Mouse (Mus musculus) gonadal fat pad, adult 2 months (tissue): ENCODE results near the gene Ptgfrn. TPM values are rescaled to one million over a fixed set of nuclear protein-coding genes. Genes with fewer than 3 reads are reported as not detected.

Source experiments
- DNase-seq: peaks from one replicate; pipeline ENCODE4 v3.0.0-alpha.2; 2012; ENCODE audit warnings: low read depth
- polyA plus RNA-seq: library from polyadenylated mRNA; depleted of rRNA; stranded (reverse); fragments of >200 nt; gene quantifications from 2 replicates; pipeline ENCODE4 v1.2.3, GENCODE M21; 2012

Ptgfrn gene
- polyA plus RNA-seq, 1 experiment = 16.0 TPM

DNA sequence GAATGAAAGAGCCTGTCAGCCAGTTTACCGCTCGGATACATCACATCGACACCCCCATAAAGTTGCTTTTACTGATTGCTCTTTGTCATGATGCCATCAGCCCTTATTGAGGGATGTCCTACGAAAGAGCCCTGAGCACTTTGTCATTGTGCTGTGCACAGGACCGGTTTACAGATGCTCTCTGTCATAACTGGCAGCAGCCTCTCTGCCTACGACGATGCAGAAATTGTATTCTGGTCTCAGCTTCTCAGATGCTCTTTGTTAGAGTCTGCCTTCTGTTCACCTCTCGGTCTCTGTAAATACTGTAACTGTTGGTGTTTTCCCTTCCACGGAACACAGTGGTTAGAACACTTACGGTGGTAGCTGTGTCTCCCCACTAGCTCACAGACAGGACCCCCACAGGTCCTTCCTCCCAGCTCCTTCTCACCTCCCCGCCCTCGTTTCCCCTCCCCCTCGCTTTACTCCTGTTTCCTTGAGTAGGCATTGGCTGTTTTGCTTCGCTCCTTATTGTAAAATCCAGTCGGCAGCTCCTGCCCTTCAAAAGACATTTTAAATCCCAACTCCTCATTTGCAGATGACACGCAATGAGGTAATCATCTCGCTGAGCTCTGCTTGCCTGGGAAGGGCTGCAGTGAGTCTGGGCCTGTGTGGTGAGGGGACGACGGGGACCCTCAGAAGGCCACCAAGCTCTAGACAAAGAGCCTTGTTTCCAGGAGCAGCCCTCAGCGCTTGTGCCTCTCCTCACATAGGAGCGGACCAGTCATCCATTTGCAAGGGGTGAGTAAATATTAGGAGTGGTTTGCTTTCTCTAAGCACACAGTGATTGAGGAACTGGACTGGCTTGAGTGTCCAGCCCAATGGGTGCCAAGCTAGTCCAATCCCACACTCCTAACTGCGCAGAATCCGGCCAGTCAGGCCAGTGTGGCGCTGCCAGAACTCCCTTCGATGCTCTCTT lies 6.6 kb upstream of the Ptgfrn start:
- no peak for DNase-seq

DNA sequence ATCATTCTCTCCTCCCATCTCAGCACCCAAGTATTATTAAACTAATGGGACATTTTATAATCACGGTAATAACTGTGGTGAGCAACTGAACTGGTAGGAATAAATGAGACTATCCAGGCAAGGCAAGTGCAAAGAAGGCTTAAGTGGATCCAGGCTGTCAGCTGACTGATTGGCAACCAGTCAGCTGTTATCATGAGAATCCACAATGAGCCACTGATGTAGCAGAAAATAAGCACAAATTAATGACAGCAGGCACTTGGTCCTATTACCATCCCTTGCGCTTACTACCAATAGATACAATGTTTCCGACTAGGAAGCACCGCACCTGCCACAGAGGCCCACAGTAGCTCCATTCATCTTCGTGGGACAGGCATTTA lies 2.4 kb upstream of the Ptgfrn start:
- no peak for DNase-seq

DNA sequence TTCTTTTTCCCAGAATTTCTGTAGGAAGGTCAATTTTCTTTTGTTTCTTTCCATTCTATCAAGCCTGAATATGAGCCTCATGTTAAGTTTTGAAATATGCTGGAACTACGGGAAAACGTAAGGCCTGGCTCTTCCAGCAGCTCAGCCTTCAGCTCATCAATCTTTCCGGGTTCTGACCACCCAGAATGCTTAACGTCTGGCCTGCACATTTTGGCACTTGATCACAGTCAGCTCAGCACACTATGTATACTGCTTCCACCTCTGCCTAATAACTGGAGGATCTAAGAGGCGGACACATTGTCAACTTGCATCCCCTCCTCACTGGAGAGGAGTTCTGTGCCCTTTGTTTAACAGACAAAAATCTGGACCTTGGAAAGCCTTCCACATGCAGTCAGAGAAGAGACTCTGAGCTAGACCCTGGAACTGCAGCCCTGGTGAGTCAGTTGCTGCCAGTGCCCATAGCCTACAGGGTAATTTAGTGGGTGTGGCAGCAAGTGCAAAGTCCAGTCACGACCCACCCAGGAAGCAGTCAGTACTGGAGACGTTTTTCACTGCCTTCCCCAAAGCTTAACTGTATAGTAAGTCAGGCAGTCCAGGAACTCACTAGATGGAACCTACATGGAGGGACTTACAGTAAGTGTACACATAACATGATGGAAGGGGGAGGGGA lies 1.9 kb upstream of the Ptgfrn start:
- DNase-seq = no peak

DNA sequence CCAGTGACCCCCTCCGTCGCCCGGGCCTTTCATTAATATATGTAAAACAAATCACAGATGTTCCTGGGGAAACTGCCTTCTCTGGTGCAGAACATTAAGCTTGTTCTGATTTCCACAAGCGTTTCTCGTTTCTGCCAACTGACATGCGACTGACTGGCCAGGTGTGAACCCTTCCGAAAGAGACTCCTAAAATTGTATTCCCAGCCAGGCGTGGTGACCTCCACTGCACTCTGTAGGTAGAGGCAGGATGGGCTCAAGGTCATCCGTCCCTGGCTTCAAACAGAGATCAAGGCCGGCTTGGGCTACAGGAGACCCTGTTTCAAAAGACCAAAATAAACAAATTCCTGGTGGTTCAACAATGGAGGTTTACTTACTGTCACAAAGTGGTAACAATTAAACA lies 1.2 kb upstream of the Ptgfrn start:
- DNase-seq = no peak

DNA sequence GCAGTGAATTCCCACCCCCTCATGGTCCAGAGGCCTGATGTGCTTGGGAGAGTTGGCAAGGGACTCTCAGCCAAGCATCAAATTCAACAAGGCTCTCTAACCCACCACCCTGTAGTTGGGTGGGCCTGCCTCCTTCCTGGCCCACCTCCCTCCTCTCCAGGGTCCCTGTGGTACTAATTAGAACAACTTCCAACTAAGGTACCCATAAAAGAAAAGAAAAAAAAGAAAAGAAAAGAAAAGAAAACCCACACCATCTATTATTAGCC lies 693 bp upstream of the Ptgfrn start:
- DNase-seq = no peak

DNA sequence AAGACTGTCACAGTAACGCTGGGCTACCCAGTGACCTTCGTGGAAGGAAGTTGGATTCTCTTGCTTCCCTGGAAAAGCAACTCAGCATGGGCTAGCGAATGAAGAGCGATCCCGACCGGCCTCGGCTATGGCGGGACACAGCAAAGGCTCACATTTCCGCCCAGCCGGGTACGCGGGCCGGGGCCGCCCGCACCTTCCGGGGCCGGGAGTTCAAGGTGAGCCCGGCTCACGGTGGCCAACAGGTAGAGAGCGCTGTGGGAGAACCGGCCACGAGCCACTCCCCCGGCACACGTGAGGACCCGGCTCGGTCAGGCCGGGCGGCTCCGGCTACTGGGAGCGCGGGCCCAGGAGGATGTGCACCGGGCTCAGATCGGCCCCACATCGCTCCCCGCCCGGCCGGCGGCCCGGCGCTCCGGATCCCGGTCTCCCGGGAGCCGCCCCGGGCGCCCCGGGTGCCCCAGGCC lies 488 bp downstream of the Ptgfrn start:
- DNase-seq = no peak

DNA sequence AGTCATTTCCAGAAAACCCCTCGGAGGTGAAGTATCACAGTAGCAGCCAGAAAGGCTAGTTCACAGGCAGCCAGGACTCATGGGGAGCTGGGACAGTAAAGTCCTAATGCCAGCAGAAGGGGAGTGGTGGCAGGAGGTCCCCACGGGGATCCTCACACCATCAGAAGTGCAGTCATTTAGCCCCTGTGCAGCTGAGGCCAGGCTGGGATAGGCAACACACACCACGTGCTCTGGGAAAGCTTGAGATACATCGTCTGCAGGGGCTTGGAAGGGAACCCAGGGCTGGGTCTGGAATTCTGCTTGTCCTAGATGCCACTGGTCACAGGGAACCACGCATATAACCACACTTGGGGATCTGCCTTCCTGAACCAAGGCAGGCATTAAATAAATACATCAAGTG lies 1.2 kb downstream of the Ptgfrn start:
- no peak for DNase-seq

DNA sequence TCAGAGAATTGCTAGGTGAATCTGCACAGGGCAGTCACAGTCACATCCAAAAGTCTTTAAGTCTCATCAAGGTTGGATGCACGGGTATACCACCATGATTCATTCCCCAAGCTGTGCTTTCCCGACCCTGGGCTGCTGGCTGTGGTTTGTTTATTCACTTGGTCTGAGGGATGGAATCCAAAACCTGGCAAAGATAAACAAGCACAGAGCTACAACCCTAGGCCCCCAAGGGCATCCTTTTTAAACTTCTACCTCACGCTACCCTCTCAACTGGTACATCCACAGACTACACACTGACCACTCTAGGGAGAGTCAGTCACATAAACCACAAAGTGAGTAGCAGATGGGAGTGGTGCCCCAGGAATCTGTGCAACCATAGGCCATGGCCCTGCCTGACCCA lies 1.8 kb downstream of the Ptgfrn start:
- no peak for DNase-seq

DNA sequence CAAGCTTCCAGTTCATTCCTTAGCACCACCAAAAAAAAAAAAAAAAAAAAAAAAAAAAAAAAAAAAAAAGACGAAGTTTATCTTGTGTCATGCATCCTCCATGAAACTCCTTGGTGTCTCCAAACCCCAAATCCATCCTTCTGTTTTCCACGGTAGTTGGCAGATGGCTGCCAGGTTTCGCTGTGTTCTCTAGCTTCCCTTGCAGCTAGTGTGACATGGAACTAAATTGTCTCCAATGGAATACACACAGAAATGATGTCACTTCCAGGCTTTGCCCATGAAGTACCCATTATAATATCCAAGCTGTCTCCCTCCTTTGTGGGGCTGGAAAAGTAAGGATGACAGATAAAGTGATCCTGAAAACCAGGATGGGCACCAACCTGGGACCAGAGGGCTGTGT lies 3.8 kb downstream of the Ptgfrn start:
- DNase-seq = no peak

DNA sequence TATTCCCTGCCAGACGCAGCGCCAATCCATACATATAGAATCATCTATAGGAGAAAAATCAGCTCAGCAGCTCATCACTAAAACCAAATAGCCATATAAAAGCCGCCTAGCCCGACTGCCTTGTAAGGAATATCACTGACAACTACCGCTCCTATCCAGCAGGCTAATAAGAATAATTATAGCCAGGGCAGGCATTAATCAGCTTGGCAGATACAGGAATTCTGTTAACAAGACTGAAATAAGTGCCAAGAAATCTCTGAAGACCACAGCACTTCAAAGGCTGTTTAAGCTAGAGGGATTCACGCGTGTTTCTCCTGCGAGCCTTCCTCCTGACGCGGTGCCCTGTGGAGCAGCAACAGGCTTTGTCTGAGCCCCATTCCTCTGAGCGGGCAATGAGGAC lies 4.6 kb downstream of the Ptgfrn start:
- no peak for DNase-seq

DNA sequence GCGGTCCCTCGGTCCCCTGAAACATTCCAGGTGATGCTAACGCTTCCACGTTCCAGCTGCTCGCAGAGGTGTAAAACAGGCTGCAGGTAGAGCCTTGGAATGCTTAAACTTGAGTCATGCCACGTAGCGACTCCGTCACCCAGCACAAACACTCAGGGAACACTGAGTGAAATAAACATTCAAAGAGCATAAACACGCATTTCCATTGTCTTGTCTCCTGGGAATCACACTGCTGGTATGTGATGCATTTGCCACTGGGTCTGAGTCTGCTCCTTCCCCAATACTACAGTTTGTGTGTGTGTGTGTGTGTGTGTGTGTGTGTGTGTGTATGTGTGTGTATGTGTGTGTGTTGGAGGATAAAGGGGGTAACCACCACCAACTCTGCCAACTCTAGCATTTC lies 5.2 kb downstream of the Ptgfrn start:
- DNase-seq = no peak

DNA sequence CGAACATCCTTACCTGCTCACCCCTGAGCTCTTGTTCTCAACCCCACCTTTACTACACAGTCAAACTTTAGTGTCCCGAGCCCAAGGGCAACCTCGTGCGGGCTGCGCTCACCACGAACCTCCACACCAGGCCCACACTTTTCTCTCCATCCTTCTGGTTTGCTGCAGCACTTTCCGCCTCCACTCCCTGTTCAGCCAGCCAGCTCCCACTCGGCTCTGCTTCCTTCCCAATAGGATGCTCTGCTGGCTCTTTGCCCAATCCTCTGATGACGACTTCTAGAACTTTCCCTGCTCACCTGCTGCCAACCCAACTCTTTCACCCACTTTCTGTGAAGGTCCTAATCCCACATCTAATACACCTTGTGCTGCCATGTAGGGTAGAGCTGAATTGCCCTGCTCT lies 6.3 kb downstream of the Ptgfrn start:
- DNase-seq = no peak

DNA sequence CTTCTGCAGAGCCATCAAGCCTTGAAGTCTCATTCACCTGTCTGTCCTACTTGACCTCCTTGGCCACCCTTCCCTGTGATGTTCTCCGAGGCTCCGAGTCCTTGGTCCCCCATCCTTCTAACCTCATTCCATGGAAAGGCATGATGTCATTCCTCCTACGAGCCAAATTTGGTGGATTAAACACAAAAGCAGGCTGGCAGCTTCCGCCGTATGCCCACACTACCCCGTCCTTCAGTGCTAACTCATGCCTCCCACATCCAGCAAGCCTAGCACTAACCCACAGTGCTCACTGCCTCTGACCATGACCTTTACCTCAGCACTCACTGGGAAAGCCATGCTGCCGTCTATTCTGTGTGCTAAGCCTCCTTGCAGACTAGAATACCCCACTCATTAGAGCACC lies 8.0 kb downstream of the Ptgfrn start:
- no peak for DNase-seq

DNA sequence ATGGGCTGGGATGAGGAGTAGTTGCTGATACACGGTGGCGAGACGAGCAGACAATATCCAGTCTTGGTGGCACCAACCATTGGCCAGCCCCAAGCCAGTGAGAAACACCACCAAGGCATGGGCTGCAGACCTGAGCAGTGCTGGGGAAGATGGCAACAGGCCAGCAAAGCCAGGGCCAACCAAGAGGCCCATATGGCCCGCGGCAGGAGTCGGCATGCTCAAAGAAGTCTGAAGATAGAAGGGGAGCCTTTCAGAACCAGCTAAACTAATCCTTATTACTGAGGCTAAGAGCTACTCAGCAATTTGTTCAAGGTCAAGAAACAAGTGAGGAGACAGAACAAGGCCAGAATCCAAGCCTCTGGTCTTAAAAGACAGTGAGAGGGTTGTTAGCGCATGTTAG lies 8.9 kb downstream of the Ptgfrn start:
- no peak for DNase-seq

DNA sequence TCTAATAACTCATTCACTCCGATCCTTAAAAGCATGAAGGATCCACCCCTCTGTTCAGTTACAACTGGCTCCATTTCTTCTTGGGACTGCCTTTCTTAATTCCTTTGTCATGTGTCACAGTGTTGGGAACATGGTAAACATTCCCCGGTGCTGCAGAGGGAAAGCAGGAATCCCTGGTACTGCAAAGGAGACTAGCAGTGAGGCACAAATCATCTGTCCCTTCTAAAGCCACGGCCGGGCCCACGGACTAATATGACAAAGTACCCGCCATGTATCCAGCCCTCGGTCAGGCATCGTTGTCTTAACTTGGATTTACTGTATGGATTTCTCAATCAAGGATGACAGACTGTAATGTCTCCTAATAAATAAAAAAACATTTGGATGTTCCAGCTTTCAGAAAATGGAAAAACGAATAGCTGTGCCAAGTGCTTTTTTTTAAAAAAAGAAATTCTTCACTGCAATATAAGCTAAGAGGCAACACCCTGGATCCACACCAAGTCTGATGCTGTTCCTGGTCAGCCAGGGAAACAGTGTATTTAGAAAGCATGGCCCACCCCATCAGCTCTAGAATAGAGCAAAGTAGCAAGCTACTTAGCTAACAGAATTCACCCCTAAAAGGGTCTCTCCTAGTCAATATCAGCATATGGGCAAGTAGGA lies 10.2 kb downstream of the Ptgfrn start:
- DNase-seq = no peak

DNA sequence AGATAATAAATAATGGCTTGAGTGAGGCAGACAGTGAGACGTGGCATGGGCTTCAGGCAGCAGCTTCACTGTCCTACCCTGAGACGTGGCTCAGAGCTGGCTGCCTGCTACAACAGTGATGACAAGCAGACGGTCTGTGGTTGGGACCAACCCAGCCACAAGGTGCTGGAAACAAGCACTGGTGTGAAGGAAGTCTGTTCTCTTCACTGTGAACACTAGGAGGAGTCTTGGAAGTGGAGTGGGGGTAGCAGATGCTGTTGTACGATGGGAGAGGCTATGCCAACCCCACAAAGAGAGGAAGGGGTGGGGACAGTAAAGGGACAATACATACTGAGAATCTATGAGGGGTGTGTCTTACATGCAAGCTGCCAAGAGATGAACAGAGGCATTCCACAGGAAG lies 12.0 kb downstream of the Ptgfrn start:
- no peak for DNase-seq

DNA sequence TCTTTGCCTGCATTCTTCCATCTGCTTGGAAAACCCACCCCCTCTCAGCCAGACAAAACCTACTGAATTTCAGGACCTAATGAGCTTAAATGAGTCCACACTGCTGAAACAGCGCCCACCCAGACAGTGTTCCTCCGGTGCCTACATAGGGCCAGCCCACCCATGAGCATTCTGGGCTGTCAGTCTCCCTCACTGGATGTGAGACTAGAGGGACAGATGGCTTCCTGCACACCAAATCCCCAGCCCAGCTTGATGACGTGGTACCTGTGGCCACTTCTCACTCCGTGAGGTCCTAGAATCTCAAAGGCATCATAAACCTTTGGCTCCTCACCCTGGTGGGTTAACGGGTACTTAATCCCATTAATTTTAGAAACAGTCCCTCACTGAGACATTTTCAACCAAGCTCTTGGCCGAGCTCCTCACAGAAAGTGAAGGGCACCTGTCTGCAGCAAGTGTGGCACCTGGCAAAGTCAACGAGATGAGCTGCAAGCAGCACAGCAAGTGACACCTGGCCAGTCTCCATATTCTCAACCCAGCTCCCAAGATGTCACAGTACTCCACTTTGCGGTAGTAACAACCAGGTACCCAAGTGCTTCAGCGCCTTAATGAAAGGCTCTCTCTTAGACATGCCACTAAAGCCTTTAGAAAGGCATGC lies 12.8 kb downstream of the Ptgfrn start:
- DNase-seq = no peak

DNA sequence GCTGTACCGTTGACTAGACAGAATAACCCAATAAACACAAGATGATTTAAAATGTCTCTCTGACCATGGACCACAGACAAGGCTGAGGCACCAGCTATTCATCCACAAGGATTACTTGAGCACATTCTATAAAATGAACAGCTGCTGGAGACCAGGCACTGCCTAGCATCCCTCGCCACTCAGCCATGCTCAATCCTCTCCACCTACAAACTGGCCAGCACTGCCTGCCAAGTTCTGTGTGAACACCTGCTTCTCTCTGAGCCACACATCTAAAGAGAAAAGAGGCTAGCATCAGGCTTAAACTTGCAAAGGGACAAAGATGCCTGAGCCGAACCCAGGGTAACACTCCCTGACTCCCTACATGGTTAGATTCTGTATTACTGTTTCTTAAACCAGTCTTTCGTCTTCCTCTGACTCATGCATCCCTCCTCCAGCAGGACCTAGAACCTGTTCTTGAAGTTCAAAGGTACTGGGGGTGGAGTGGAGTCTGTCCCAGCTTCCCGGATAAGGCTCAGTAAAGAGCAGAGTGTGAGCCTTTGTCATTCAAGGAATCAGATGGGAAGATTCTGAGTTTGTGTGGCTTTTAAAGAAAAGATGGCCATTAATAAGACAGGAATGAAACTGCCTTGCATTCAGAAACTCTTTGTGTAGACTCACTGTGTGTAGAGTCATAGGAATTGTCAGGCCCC lies 14.2 kb downstream of the Ptgfrn start:
- DNase-seq = no peak

DNA sequence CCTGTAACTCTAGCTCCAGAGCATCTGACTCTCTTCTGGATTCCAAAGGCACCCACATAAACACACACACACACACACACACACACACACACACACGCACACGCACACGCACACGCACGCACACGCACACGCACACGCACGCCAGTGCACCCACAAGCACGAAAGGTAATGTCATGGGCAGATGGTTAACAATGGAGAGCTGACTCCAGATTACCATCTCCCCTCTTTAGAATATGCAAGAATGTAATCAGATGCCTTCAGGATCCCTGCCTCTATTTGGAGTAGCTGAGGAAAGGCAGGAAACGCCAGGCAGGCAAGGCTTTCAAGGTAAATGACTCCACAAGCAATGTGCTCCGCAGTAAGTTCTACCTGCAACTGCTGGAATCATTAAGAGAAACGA lies 17.9 kb downstream of the Ptgfrn start:
- no peak for DNase-seq

DNA sequence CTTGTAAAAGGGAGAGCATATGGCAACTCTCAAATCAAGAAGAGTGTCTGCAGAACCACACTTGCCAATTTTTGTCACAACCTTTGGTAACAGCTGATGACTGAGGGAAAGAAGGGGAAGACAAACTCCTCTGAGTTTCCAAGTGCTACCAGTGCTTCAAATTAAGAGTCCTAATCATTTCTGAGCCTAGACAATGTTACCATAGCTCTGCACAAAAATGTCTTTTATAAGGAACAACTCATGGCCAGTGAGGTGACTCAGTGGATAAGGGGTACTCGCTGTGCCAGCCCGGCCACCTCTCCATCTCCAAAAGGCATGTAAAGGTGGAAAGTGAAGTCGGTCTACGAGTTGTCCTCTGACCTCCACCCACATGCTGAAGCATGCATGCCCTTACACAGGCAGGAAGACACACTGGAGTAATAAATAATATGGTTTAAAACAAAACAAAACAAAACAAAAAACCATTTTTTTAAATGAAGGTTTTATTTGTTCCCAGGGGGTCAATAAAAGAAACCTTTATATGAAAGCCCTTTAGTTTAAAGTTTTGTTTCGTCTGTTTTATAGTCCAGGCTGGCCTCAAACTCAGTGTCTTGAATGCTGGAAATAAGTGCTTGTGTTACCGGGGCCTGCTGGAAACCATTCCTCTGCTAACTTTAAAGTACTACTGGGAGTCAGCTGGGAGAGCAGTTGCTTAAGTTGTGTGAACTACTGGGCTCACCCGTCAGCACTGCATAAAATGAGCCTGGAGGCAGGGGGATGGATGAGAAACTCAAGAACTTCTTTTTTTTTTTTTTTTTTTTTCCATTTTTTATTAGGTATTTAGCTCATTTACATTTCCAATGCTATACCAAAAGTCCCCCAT lies 23.3 kb downstream of the Ptgfrn start:
- no peak for DNase-seq

DNA sequence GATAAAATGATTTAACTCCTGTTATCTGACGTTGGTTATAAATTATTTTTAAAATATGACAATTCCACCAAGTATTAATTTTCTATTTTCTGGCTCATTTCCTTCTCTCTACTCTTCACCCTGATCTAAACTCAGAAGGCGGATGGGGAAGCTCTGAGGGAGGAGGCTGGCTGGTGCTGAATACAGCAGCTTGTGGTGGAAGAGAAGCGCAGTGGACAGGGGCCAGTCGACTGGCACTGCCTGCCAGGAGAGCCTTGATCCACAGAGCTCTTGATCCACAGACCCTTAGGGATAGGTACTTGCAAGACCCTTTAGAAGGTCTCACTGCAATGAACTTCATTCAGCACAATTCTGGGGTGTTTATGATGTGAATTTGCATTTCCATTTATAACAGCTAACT lies 29.2 kb downstream of the Ptgfrn start:
- no peak for DNase-seq
